Mouse (Mus musculus): Measurements from ENCODE around the gene Map4k3. TPM values are rescaled to one million over a fixed set of nuclear protein-coding genes. Genes with fewer than 3 reads are reported as not detected.
"Not testable (repeated sequence)": the region's sequence is repeated elsewhere in the genome, so short reads cannot be mapped to it uniquely, and the experiment has no call there.

Gene Map4k3
- polyA plus RNA-seq, 1 experiment from 2014 or later: 33.3 TPM

GRCm38 (mm10) chr17:80578041-80578440 lies 150.2 kb downstream of the Map4k3 start:
- Histone ChIP-seq H3K27me3 (replicated peaks; ENCODE audit: control insufficient read depth, insufficient read depth, low read length) (no peaks in the 10 kb centered on the region), H3K9me3 (ENCODE audit: control insufficient read depth, low read length) (no peaks in the 10 kb centered on the region), H3K9ac (ENCODE audit: low read length) (no peak overlapping the region), H3K27ac (ENCODE audit: low read depth) (no peak overlapping the region), H3K36me3 (ENCODE audit: control insufficient read depth, insufficient read depth, low read length) (peaks cover 20% of the 10 kb centered on the region), H3K4me2 (ENCODE audit: low read length) (no peak overlapping the region), H3K4me1 (replicated peaks; ENCODE audit: control insufficient read depth, insufficient read depth, low read length) (no peaks in the 10 kb centered on the region; the same call in 1 of the 2 replicates), H3K4me3 (ENCODE audit: low read depth, low read length) (no peak overlapping the region)
- ATAC-seq (replicated peaks; ENCODE audit: low FRiP score, low TSS enrichment, low read depth) (no peak), DNase-seq (ENCODE audit: low spot score) (no peak)
- WGBS: 86% methylated on average over 1 of the region's 1 CpGs

DNA sequence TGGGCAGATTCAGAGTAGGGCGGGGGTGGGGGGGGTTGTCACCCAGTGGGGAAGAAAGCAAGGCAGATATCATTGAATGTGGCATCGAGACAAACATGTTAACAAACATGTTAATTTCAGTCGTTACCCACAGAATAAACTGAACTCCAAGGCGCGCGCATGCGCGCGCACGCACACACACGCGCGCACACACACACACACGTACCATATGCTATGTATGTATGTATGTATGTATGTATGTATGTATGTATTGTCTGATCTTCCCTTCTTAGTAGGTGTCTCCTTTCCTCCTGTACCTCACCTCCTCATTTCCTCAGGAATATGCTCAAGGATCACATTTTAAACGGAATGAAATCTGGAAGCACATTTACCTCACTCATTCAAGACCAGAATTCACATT lies 150.6 kb downstream of the Map4k3 start, which contains the start of gene Cdkl4:
Gene Cdkl4, minus strand, starts transcription at position 175 of the 400 bp plus-strand sequence.
- peaks cover 17% of the 10 kb centered on the region for H3K36me3 ChIP-seq (ENCODE audit: control insufficient read depth, insufficient read depth, low read length)
- 68% methylated on average over 15 of the region's 15 CpGs for WGBS
- ATAC-seq (replicated peaks; ENCODE audit: low FRiP score, low TSS enrichment, low read depth) (peak; percentile 14), DNase-seq (ENCODE audit: low spot score) (no peak)
- H3K9ac ChIP-seq (ENCODE audit: low read length): peak within 1 kb of the TSS; percentile 40
- no peaks in the 10 kb centered on the region for H3K27me3 ChIP-seq (replicated peaks; ENCODE audit: control insufficient read depth, insufficient read depth, low read length)
- H3K9me3 ChIP-seq (ENCODE audit: control insufficient read depth, low read length): no peaks in the 10 kb centered on the region
- H3K4me1 ChIP-seq (replicated peaks; ENCODE audit: control insufficient read depth, insufficient read depth, low read length): no peaks in the 10 kb centered on the region; the same call in 1 of the 2 replicates
- H3K27ac ChIP-seq (ENCODE audit: low read depth): no peak within 1 kb of the TSS
- H3K4me3 ChIP-seq (ENCODE audit: low read depth, low read length): peak within 1 kb of the TSS; percentile 34
- peak within 1 kb of the TSS; percentile 89 for H3K4me2 ChIP-seq (ENCODE audit: low read length)

DNA sequence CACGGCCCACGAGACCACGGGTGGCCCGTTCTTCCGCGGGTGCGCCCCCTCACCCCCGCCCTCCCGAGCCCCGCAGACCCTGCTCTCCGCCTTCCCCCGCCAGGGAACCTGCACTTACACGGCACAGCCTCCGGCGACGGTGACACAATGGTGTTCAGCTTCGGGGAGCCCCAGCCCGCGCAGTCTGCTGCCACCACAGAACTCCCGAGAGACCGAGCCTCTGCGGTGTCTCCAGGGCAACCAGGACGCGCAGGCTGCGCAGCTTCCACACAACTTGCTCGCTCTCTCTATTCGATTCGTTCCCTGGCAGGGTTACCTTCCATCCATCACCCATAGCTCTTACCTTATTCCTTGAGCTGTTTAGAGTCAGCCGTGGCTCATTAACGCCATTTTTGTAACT lies 151.1 kb downstream of the Map4k3 start:
- H3K9ac ChIP-seq (ENCODE audit: low read length): peak overlapping the region; percentile 40
- peak overlapping the region; percentile 34 for H3K4me3 ChIP-seq (ENCODE audit: low read depth, low read length)

GRCm38 (mm10) chr17:80575008-80575407 lies 153.3 kb downstream of the Map4k3 start:
- Histone ChIP-seq H3K27me3 (replicated peaks; ENCODE audit: control insufficient read depth, insufficient read depth, low read length) (no peaks in the 10 kb centered on the region), H3K4me3 (ENCODE audit: low read depth, low read length) (no peak overlapping the region), H3K4me2 (ENCODE audit: low read length) (no peak overlapping the region), H3K9me3 (ENCODE audit: control insufficient read depth, low read length) (no peaks in the 10 kb centered on the region), H3K9ac (ENCODE audit: low read length) (no peak overlapping the region), H3K27ac (ENCODE audit: low read depth) (no peak overlapping the region), H3K4me1 (replicated peaks; ENCODE audit: control insufficient read depth, insufficient read depth, low read length) (no peaks in the 10 kb centered on the region; the same call in 1 of the 2 replicates), H3K36me3 (ENCODE audit: control insufficient read depth, insufficient read depth, low read length) (no peaks in the 10 kb centered on the region)
- no peak for ATAC-seq (replicated peaks; ENCODE audit: low FRiP score, low TSS enrichment, low read depth)
- DNase-seq (ENCODE audit: low spot score): no peak
- 75% methylated on average over 7 of the region's 7 CpGs for WGBS

More for the DNA sequence above, 151.1 kb downstream of the Map4k3 start:
- Histone ChIP-seq H3K27me3 (replicated peaks; ENCODE audit: control insufficient read depth, insufficient read depth, low read length) (no peaks in the 10 kb centered on the region), H3K36me3 (ENCODE audit: control insufficient read depth, insufficient read depth, low read length) (peaks cover 13% of the 10 kb centered on the region), H3K9me3 (ENCODE audit: control insufficient read depth, low read length) (no peaks in the 10 kb centered on the region), H3K4me1 (replicated peaks; ENCODE audit: control insufficient read depth, insufficient read depth, low read length) (no peaks in the 10 kb centered on the region; the same call in 1 of the 2 replicates), H3K27ac (ENCODE audit: low read depth) (no peak overlapping the region), H3K4me2 (ENCODE audit: low read length) (peak overlapping the region; percentile 89)
- 1% methylated on average over 30 of the region's 30 CpGs for WGBS
- ATAC-seq (replicated peaks; ENCODE audit: low FRiP score, low TSS enrichment, low read depth): peak; percentile 72
- DNase-seq (ENCODE audit: low spot score): peak; percentile 75

- WGBS: 86% methylated on average over 7 of the region's 7 CpGs
- H3K4me2 ChIP-seq (ENCODE audit: low read length): no peak overlapping the region
Measured at GRCm38 (mm10) chr17:80574471-80574965, 153.8 kb downstream of the Map4k3 start.

GRCm38 (mm10) chr17:80572187-80572935 lies 155.9 kb downstream of the Map4k3 start:
- Histone ChIP-seq H3K4me2 (ENCODE audit: low read length) (no peak overlapping the region), H3K27me3 (replicated peaks; ENCODE audit: control insufficient read depth, insufficient read depth, low read length) (no peaks in the 10 kb centered on the region), H3K27ac (ENCODE audit: low read depth) (no peak overlapping the region), H3K9ac (ENCODE audit: low read length) (no peak overlapping the region), H3K36me3 (ENCODE audit: control insufficient read depth, insufficient read depth, low read length) (no peaks in the 10 kb centered on the region), H3K9me3 (ENCODE audit: control insufficient read depth, low read length) (no peaks in the 10 kb centered on the region), H3K4me3 (ENCODE audit: low read depth, low read length) (no peak overlapping the region), H3K4me1 (replicated peaks; ENCODE audit: control insufficient read depth, insufficient read depth, low read length) (no peaks in the 10 kb centered on the region; the same call in 1 of the 2 replicates)
- DNase-seq (ENCODE audit: low spot score): no peak
- 94% methylated on average over 13 of the region's 13 CpGs for WGBS
- no peak for ATAC-seq (replicated peaks; ENCODE audit: low FRiP score, low TSS enrichment, low read depth)

More at GRCm38 (mm10) chr17:80574471-80574965, 153.8 kb downstream of the Map4k3 start:
- DNase-seq (ENCODE audit: low spot score): no peak
- no peaks in the 10 kb centered on the region; the same call in 1 of the 2 replicates for H3K4me1 ChIP-seq (replicated peaks; ENCODE audit: control insufficient read depth, insufficient read depth, low read length)
- no peak for ATAC-seq (replicated peaks; ENCODE audit: low FRiP score, low TSS enrichment, low read depth)
- no peak overlapping the region for H3K4me3 ChIP-seq (ENCODE audit: low read depth, low read length)
- no peak overlapping the region for H3K9ac ChIP-seq (ENCODE audit: low read length)
- H3K27ac ChIP-seq (ENCODE audit: low read depth): no peak overlapping the region
- no peaks in the 10 kb centered on the region for H3K27me3 ChIP-seq (replicated peaks; ENCODE audit: control insufficient read depth, insufficient read depth, low read length)
- H3K36me3 ChIP-seq (ENCODE audit: control insufficient read depth, insufficient read depth, low read length): no peaks in the 10 kb centered on the region
- H3K9me3 ChIP-seq (ENCODE audit: control insufficient read depth, low read length): no peaks in the 10 kb centered on the region

GRCm38 (mm10) chr17:80571460-80571859 lies 156.8 kb downstream of the Map4k3 start:
- 81% methylated on average over 4 of the region's 4 CpGs for WGBS
- H3K36me3 ChIP-seq (ENCODE audit: control insufficient read depth, insufficient read depth, low read length): no peaks in the 10 kb centered on the region
- DNase-seq (ENCODE audit: low spot score): no peak
- H3K9ac ChIP-seq (ENCODE audit: low read length): no peak overlapping the region
- no peak overlapping the region for H3K27ac ChIP-seq (ENCODE audit: low read depth)
- no peaks in the 10 kb centered on the region for H3K9me3 ChIP-seq (ENCODE audit: control insufficient read depth, low read length)
- H3K27me3 ChIP-seq (replicated peaks; ENCODE audit: control insufficient read depth, insufficient read depth, low read length): no peaks in the 10 kb centered on the region
- no peaks in the 10 kb centered on the region for H3K4me1 ChIP-seq (replicated peaks; ENCODE audit: control insufficient read depth, insufficient read depth, low read length)
- H3K4me3 ChIP-seq (ENCODE audit: low read depth, low read length): no peak overlapping the region
- no peak overlapping the region for H3K4me2 ChIP-seq (ENCODE audit: low read length)
- no peak for ATAC-seq (replicated peaks; ENCODE audit: low FRiP score, low TSS enrichment, low read depth)

GRCm38 (mm10) chr17:80569718-80570117 lies 158.6 kb downstream of the Map4k3 start:
- H3K4me2 ChIP-seq (ENCODE audit: low read length); H3K27me3 ChIP-seq (replicated peaks; ENCODE audit: control insufficient read depth, insufficient read depth, low read length); ATAC-seq (replicated peaks; ENCODE audit: low FRiP score, low TSS enrichment, low read depth); H3K27ac ChIP-seq (ENCODE audit: low read depth); H3K9ac ChIP-seq (ENCODE audit: low read length); H3K36me3 ChIP-seq (ENCODE audit: control insufficient read depth, insufficient read depth, low read length); H3K9me3 ChIP-seq (ENCODE audit: control insufficient read depth, low read length); H3K4me3 ChIP-seq (ENCODE audit: low read depth, low read length); H3K4me1 ChIP-seq (replicated peaks; ENCODE audit: control insufficient read depth, insufficient read depth, low read length); DNase-seq (ENCODE audit: low spot score): not testable (repeated sequence)
- 98% methylated on average over 1 of the region's 2 CpGs for WGBS
